Comparison of ENCODE assay signal across 7 mouse cellular contexts in genomic region chr8:104393767-104394166, GRCm38 (mm10). TPM values are rescaled to one million over a fixed set of nuclear protein-coding genes. Genes with fewer than 3 reads are reported as not detected.
DNase-seq lines count a peak whose midpoint lies in the region; ATAC-seq and TF ChIP-seq lines count a peak whose summit lies in the region.

No protein-coding gene starts in this region.

- intact Hi-C loops in left cerebral cortex, postnatal 10 days (cut with DNase I) = no loop called here

- WGBS in liver, embryonic 12.5 days (ENCODE audit: insufficient replicate concordance) = 79% methylated on average over 6 of the region's 6 CpGs
- 73% methylated on average over 6 of the region's 6 CpGs for WGBS in forebrain, postnatal 0 days
- 48% methylated on average over 6 of the region's 6 CpGs for WGBS in lung, postnatal 0 days
- WGBS in stomach, postnatal 0 days = 33% methylated on average over 6 of the region's 6 CpGs

- H3K4me2 ChIP-seq in liver, embryonic 12.5 days = 0 out of 2 replicates have a peak overlapping the region, but pooled peaks have one; percentile 99
- H3K4me2 ChIP-seq in forebrain, postnatal 0 days (ENCODE audit: low read depth) = peak overlapping the region; percentile 84
- H3K4me2 ChIP-seq in lung, postnatal 0 days (replicated peaks; ENCODE audit: low read depth, low read length) = peak overlapping the region; percentile 99; the same call in 1 of the 2 replicates
- H3K4me2 ChIP-seq in stomach, postnatal 0 days (replicated peaks; ENCODE audit: low read depth) = peak overlapping the region; percentile 93

- H3K27ac ChIP-seq in liver, embryonic 12.5 days = no peak overlapping the region
- no peak overlapping the region for H3K27ac ChIP-seq in forebrain, postnatal 0 days (ENCODE audit: low read depth, low read length)
- 0 out of 2 replicates have a peak overlapping the region, but pooled peaks have one; percentile 38 for H3K27ac ChIP-seq in lung, postnatal 0 days (ENCODE audit: low read length)
- H3K27ac ChIP-seq in stomach, postnatal 0 days (replicated peaks) = peak overlapping the region; percentile 65

- H3K4me1 ChIP-seq in liver, embryonic 12.5 days = peaks cover 22% of the 10 kb centered on the region
- peaks cover 9% of the 10 kb centered on the region; the same call in 1 of the 2 replicates for H3K4me1 ChIP-seq in forebrain, postnatal 0 days (ENCODE audit: insufficient read depth)
- no peaks in the 10 kb centered on the region; the same call in 1 of the 2 replicates for H3K4me1 ChIP-seq in lung, postnatal 0 days (ENCODE audit: insufficient read depth, low read depth, low read length)
- no peaks in the 10 kb centered on the region for H3K4me1 ChIP-seq in stomach, postnatal 0 days (replicated peaks; ENCODE audit: control insufficient read depth, insufficient read depth)

- H3K4me3 ChIP-seq in liver, embryonic 12.5 days = no peak overlapping the region
- H3K4me3 ChIP-seq in forebrain, postnatal 0 days (ENCODE audit: low read depth, low read length) = peak overlapping the region; percentile 81; the same call in 1 of the 2 replicates
- 0 out of 2 replicates have a peak overlapping the region, but pooled peaks have one; percentile 72 for H3K4me3 ChIP-seq in lung, postnatal 0 days (ENCODE audit: low read depth, low read length)
- no peak overlapping the region; the same call in 1 of the 2 replicates for H3K4me3 ChIP-seq in stomach, postnatal 0 days (ENCODE audit: low read depth, low read length)

- H3K36me3 ChIP-seq in liver, embryonic 12.5 days = no peaks in the 10 kb centered on the region
- H3K36me3 ChIP-seq in forebrain, postnatal 0 days (ENCODE audit: insufficient read depth) = no peaks in the 10 kb centered on the region
- H3K36me3 ChIP-seq in lung, postnatal 0 days (ENCODE audit: insufficient read depth, low read length) = no peaks in the 10 kb centered on the region
- no peaks in the 10 kb centered on the region for H3K36me3 ChIP-seq in stomach, postnatal 0 days (ENCODE audit: control insufficient read depth, insufficient read depth, low read length)

- H3K27me3 ChIP-seq in liver, embryonic 12.5 days (replicated peaks) = peaks cover 28% of the 10 kb centered on the region
- no peaks in the 10 kb centered on the region for H3K27me3 ChIP-seq in forebrain, postnatal 0 days (ENCODE audit: insufficient read depth, low read length)
- H3K27me3 ChIP-seq in lung, postnatal 0 days (replicated peaks; ENCODE audit: insufficient read depth, low read length) = no peaks in the 10 kb centered on the region
- H3K27me3 ChIP-seq in stomach, postnatal 0 days (ENCODE audit: control insufficient read depth, insufficient read depth, low read length) = no peaks in the 10 kb centered on the region

- no peak overlapping the region for H3K9ac ChIP-seq in liver, embryonic 12.5 days
- H3K9ac ChIP-seq in forebrain, postnatal 0 days = no peak overlapping the region
- H3K9ac ChIP-seq in lung, postnatal 0 days (replicated peaks; ENCODE audit: low read depth) = no peak overlapping the region
- no peak overlapping the region; the same call in 1 of the 2 replicates for H3K9ac ChIP-seq in stomach, postnatal 0 days (ENCODE audit: low read length)

- no peak for ATAC-seq in liver, embryonic 12.5 days
- no peak for ATAC-seq in forebrain, postnatal 0 days
- ATAC-seq in lung, postnatal 0 days = peak; percentile 86
- peak; percentile 47 for ATAC-seq in stomach, postnatal 0 days (ENCODE audit: low FRiP score, low TSS enrichment)

- peak; percentile 70 for TF ChIP-seq EP300 in lung, postnatal 0 days (IDR thresholded peaks at IDR 0.05)
- no peak for TF ChIP-seq EP300 in stomach, postnatal 0 days (optimal IDR thresholded peaks at IDR 0.05)

- TF ChIP-seq CTCF in forebrain, postnatal 0 days (IDR thresholded peaks at IDR 0.05; ENCODE audit: low read depth) = no peak
- TF ChIP-seq CTCF in lung, postnatal 0 days (IDR thresholded peaks at IDR 0.05) = no peak; the same call in 1 of the 2 replicates
- TF ChIP-seq CTCF in stomach, postnatal 0 days (IDR thresholded peaks at IDR 0.05; ENCODE audit: low read depth) = no peak

- no peak for DNase-seq in liver
- no peak for DNase-seq in forebrain, postnatal 0 days
- DNase-seq in lung, postnatal 0 days (ENCODE audit: low spot score) = peak; percentile 85
- peak; percentile 56 for DNase-seq in stomach, postnatal 0 days (ENCODE audit: low spot score)
- no peak for DNase-seq in left cerebral cortex, postnatal 10 days (ENCODE audit: extremely low spot score in 1 of 2, low spot score in 2 of 2)
- no peak for DNase-seq in adipocyte (ENCODE audit: low spot score)

- H3K9me3 ChIP-seq in liver, embryonic 12.5 days (replicated peaks) = 0 out of 2 replicates have a peak, but pooled peaks cover 5% of the 10 kb centered on the region
- no peaks in the 10 kb centered on the region for H3K9me3 ChIP-seq in forebrain, postnatal 0 days (ENCODE audit: low read length)
- H3K9me3 ChIP-seq in lung, postnatal 0 days (ENCODE audit: low read length) = no peaks in the 10 kb centered on the region
- H3K9me3 ChIP-seq in stomach, postnatal 0 days (ENCODE audit: control insufficient read depth, low read length) = no peaks in the 10 kb centered on the region

RNA-seq across cellular contexts. Expression of gene Cmtm4, which starts 1.8 kb away (rescaled TPM):
- polyA plus RNA-seq in liver, embryonic 12.5 days (2016; fragmentation: Nextera tagmentation; extraction: Ambion mirVana) = 0.67 and 0.68 TPM in 2 replicates
- total RNA-seq in forebrain, postnatal 0 days (2014; rRNA removed) = 32.9 and 35.1 TPM in 2 replicates
- polyA plus RNA-seq in forebrain, postnatal 0 days (2015; fragmentation: Nextera tagmentation; extraction: Ambion mirVana) = 2.0 and 2.3 TPM in 2 replicates
- 3.5 TPM in 2 replicates for polyA plus RNA-seq in lung, postnatal 0 days (2015; fragmentation: Nextera tagmentation; extraction: Ambion mirVana)
- polyA plus RNA-seq in stomach, postnatal 0 days (2015; fragmentation: Nextera tagmentation; extraction: Ambion mirVana) = 4.6 and 4.8 TPM in 2 replicates
- total RNA-seq in left cerebral cortex, postnatal 10 days (2021) = 10 to 100 TPM; 67.5 to 72.2 TPM

RNA-seq across cellular contexts. Expression of gene Dync1li2, which starts 49.1 kb away (rescaled TPM):
- polyA plus RNA-seq in liver, embryonic 12.5 days (2016; fragmentation: Nextera tagmentation; extraction: Ambion mirVana) = 22.8 and 25.2 TPM in 2 replicates
- 104 and 125 TPM in 2 replicates for total RNA-seq in forebrain, postnatal 0 days (2014; rRNA removed)
- 46.4 and 74.0 TPM in 2 replicates for polyA plus RNA-seq in forebrain, postnatal 0 days (2015; fragmentation: Nextera tagmentation; extraction: Ambion mirVana)
- 39.4 and 44.9 TPM in 2 replicates for polyA plus RNA-seq in lung, postnatal 0 days (2015; fragmentation: Nextera tagmentation; extraction: Ambion mirVana)
- 31.9 and 33.0 TPM in 2 replicates for polyA plus RNA-seq in stomach, postnatal 0 days (2015; fragmentation: Nextera tagmentation; extraction: Ambion mirVana)
- 100 to 1,000 TPM; 204 to 207 TPM for total RNA-seq in left cerebral cortex, postnatal 10 days (2021)

RNA-seq across cellular contexts. Expression of gene Cmtm3, which starts 54.6 kb away (rescaled TPM):
- polyA plus RNA-seq in liver, embryonic 12.5 days (2016; fragmentation: Nextera tagmentation; extraction: Ambion mirVana) = 34.5 and 34.8 TPM in 2 replicates
- 18.4 and 22.0 TPM in 2 replicates for total RNA-seq in forebrain, postnatal 0 days (2014; rRNA removed)
- 33.0 and 34.4 TPM in 2 replicates for polyA plus RNA-seq in forebrain, postnatal 0 days (2015; fragmentation: Nextera tagmentation; extraction: Ambion mirVana)
- 98.3 and 117 TPM in 2 replicates for polyA plus RNA-seq in lung, postnatal 0 days (2015; fragmentation: Nextera tagmentation; extraction: Ambion mirVana)
- 48.4 and 52.1 TPM in 2 replicates for polyA plus RNA-seq in stomach, postnatal 0 days (2015; fragmentation: Nextera tagmentation; extraction: Ambion mirVana)
- 10 to 100 TPM; 13.2 to 22.8 TPM for total RNA-seq in left cerebral cortex, postnatal 10 days (2021)

Comparison
In these comparisons a context has a peak if more than half of its experiments do, and no peak if none do; other contexts are left out.
1. ATAC-seq: peak in lung, postnatal 0 days (single experiment) and stomach, postnatal 0 days (single experiment); none in liver, embryonic 12.5 days (single experiment) and forebrain, postnatal 0 days (single experiment).
2. H3K27ac ChIP-seq: peak in lung, postnatal 0 days (single experiment) and stomach, postnatal 0 days (single experiment); none in liver, embryonic 12.5 days (single experiment) and forebrain, postnatal 0 days (single experiment).
3. H3K4me3 ChIP-seq: peak in forebrain, postnatal 0 days (single experiment) and lung, postnatal 0 days (single experiment); none in liver, embryonic 12.5 days (single experiment) and stomach, postnatal 0 days (single experiment).
4. DNase-seq: peak in lung, postnatal 0 days (single experiment) and stomach, postnatal 0 days (single experiment); none in liver (single experiment), forebrain, postnatal 0 days (single experiment), left cerebral cortex, postnatal 10 days (0 of 2) and adipocyte (single experiment).
5. Peak in every context shown above with its lines, with median percentiles within 50 percentile points of each other: H3K4me2 ChIP-seq.